Mouse (Mus musculus) testis, adult 2 months (tissue): Measurements from ENCODE around the gene Pea15a. TPM values are rescaled to one million over a fixed set of nuclear protein-coding genes. Genes with fewer than 3 reads are reported as not detected.

Experiments
- H3K27ac ChIP-seq: fragments of 200-500 bp; 2 replicates; pipeline ENCODE4 v1.5.1; 2012; ENCODE audit warnings: low read depth, low read length; ENCODE audit not compliant: control insufficient read depth, insufficient read depth
- H3K27me3 ChIP-seq: fragments of 200-500 bp; 2 replicates; pipeline ENCODE4 v1.6.1; 2012; ENCODE audit warnings: mild to moderate bottlenecking, low read length, moderate library complexity; ENCODE audit not compliant: control insufficient read depth, insufficient read depth
- H3K36me3 ChIP-seq: fragments of 200-500 bp; 2 replicates; pipeline ENCODE4 v1.6.1; 2012; ENCODE audit warnings: mild to moderate bottlenecking, low read length; ENCODE audit not compliant: control insufficient read depth, insufficient read depth
- H3K4me1 ChIP-seq: fragments of 200-500 bp; 2 replicates; pipeline ENCODE4 v1.6.1; 2012; ENCODE audit warnings: low read length; ENCODE audit not compliant: control insufficient read depth, insufficient read depth
- H3K4me3 ChIP-seq: fragments of 200-500 bp; 2 replicates; pipeline ENCODE4 v1.5.1; 2012; ENCODE audit warnings: low read depth, mild to moderate bottlenecking, low read length, moderate library complexity, mixed read lengths; ENCODE audit not compliant: control insufficient read depth
- CTCF ChIP-seq: fragments of 200-500 bp; IDR thresholded peaks from 2 replicates; pipeline ENCODE4 v1.5.1; 2012; ENCODE audit warnings: low read depth, mild to moderate bottlenecking, inconsistent platforms, low read length, moderate library complexity; ENCODE audit not compliant: control insufficient read depth, insufficient read depth, insufficient replicate concordance
- POLR2A ChIP-seq: fragments of 200-500 bp; IDR thresholded peaks from 2 replicates; pipeline ENCODE4 v1.6.1; 2012; ENCODE audit warnings: low read depth, mild to moderate bottlenecking, inconsistent platforms, low read length, moderate library complexity; ENCODE audit not compliant: control insufficient read depth
- polyA plus RNA-seq: library from polyadenylated mRNA; depleted of rRNA; stranded (reverse); fragments of >200 nt; gene quantifications from 2 replicates; pipeline ENCODE4 v1.2.3, GENCODE M21; 2012

The Pea15a gene
- polyA plus RNA-seq, 1 experiment, result 15.8 TPM

- H3K4me3 ChIP-seq, result no peak overlapping the region
- peaks cover 1% of the 10 kb centered on the region for H3K36me3 ChIP-seq
- H3K27me3 ChIP-seq, result no peaks in the 10 kb centered on the region
- H3K27ac ChIP-seq, result no peak overlapping the region
- TF ChIP-seq POLR2A (no peak), CTCF (no peak)
- no peaks in the 10 kb centered on the region for H3K4me1 ChIP-seq
Measured at GRCm38 (mm10) chr1:172173181-172173580, 33.4 kb downstream of the Pea15a start.

GRCm38 (mm10) chr1:172172381-172172780 is 34.2 kb downstream of the Pea15a start:
- H3K36me3 ChIP-seq, result peaks cover 1% of the 10 kb centered on the region
- TF ChIP-seq CTCF, result no peak
- no peak for TF ChIP-seq POLR2A
- no peaks in the 10 kb centered on the region for H3K4me1 ChIP-seq
- H3K27ac ChIP-seq, result no peak overlapping the region
- H3K4me3 ChIP-seq, result no peak overlapping the region
- no peaks in the 10 kb centered on the region for H3K27me3 ChIP-seq

GRCm38 (mm10) chr1:172169809-172170208 is 36.8 kb downstream of the Pea15a start:
- H3K36me3 ChIP-seq, result no peaks in the 10 kb centered on the region; the same call in none of the 2 replicates
- TF ChIP-seq POLR2A (no peak), CTCF (no peak)
- H3K27me3 ChIP-seq, result no peaks in the 10 kb centered on the region
- no peak overlapping the region for H3K4me3 ChIP-seq
- no peak overlapping the region for H3K27ac ChIP-seq
- H3K4me1 ChIP-seq, result no peaks in the 10 kb centered on the region

GRCm38 (mm10) chr1:172167911-172168310 is 38.7 kb downstream of the Pea15a start:
- no peaks in the 10 kb centered on the region; the same call in 1 of the 2 replicates for H3K36me3 ChIP-seq
- H3K4me3 ChIP-seq, result no peak overlapping the region
- H3K4me1 ChIP-seq, result no peaks in the 10 kb centered on the region
- TF ChIP-seq POLR2A (no peak), CTCF (no peak)
- H3K27ac ChIP-seq, result no peak overlapping the region
- no peaks in the 10 kb centered on the region for H3K27me3 ChIP-seq

GRCm38 (mm10) chr1:172162959-172163358 is 43.6 kb downstream of the Pea15a start:
- no peak overlapping the region for H3K27ac ChIP-seq
- TF ChIP-seq CTCF (no peak), POLR2A (no peak)
- no peaks in the 10 kb centered on the region; the same call in 1 of the 2 replicates for H3K36me3 ChIP-seq
- no peak overlapping the region for H3K4me3 ChIP-seq
- H3K4me1 ChIP-seq, result no peaks in the 10 kb centered on the region
- no peaks in the 10 kb centered on the region for H3K27me3 ChIP-seq

- Histone ChIP-seq H3K27ac (no peak overlapping the region), H3K27me3 (no peaks in the 10 kb centered on the region), H3K4me3 (no peak overlapping the region), H3K4me1 (no peaks in the 10 kb centered on the region), H3K36me3 (no peaks in the 10 kb centered on the region; the same call in 1 of the 2 replicates)
- TF ChIP-seq POLR2A, result no peak
- TF ChIP-seq CTCF, result no peak
Measured at GRCm38 (mm10) chr1:172162009-172162408, 44.6 kb downstream of the Pea15a start.

GRCm38 (mm10) chr1:172160508-172160907 is 46.1 kb downstream of the Pea15a start:
- no peaks in the 10 kb centered on the region for H3K27me3 ChIP-seq
- H3K27ac ChIP-seq, result no peak overlapping the region
- H3K4me3 ChIP-seq, result no peak overlapping the region

GRCm38 (mm10) chr1:172159970-172160369 is 46.6 kb downstream of the Pea15a start:
- Histone ChIP-seq H3K4me1 (no peaks in the 10 kb centered on the region), H3K27ac (no peak overlapping the region), H3K27me3 (no peaks in the 10 kb centered on the region), H3K4me3 (no peak overlapping the region), H3K36me3 (no peaks in the 10 kb centered on the region; the same call in 1 of the 2 replicates)
- TF ChIP-seq POLR2A (no peak), CTCF (no peak)

More at GRCm38 (mm10) chr1:172160508-172160907, 46.1 kb downstream of the Pea15a start:
- no peak for TF ChIP-seq CTCF
- TF ChIP-seq POLR2A, result no peak
- H3K36me3 ChIP-seq, result no peaks in the 10 kb centered on the region; the same call in 1 of the 2 replicates
- H3K4me1 ChIP-seq, result no peaks in the 10 kb centered on the region
